Mouse (Mus musculus): Measurements from ENCODE around the gene Eaf1.

DNA sequence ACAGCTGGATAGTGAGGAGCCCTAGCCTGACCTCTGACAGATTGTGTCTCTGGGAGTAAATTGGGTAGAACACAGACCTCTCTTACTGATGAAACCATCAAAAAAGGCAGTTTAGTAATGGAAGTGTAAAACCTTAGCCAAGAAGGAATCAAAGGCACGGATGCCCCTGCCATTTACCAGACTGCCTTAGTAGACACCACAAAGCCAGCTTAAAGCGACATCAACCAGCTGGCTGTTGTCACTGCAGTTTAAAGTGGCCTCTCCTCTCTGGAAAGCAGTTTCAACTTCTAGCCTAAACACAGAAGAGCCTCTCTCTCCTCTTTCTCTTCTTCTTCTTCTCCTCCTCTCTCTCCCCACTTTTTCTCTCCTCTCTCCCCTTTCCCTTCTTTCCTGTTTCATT lies 27.1 kb downstream of the Eaf1 start:
- TF ChIP-seq CTCF (IDR thresholded peaks at IDR 0.05; ENCODE audit: extremely low read depth, insufficient read depth, insufficient read length, insufficient replicate concordance) (no peak), POLR2A (IDR thresholded peaks at IDR 0.05; ENCODE audit: low read depth, low read length) (no peak)
